Mouse (Mus musculus) liver, embryonic 11.5 days (tissue): ENCODE measurements around the gene Map3k7cl. TPM values are rescaled to one million over a fixed set of nuclear protein-coding genes. Genes with fewer than 3 reads are reported as not detected.

Experiments used
- ATAC-seq: fragments of 200-750 bp; cut with Nextera tagmentation; replicated peaks from 2 replicates; pipeline ENCODE4 v1.8.0; 2017; ENCODE audit warnings: moderate number of reproducible peaks, mild to moderate bottlenecking, moderate TSS enrichment, moderate library complexity; ENCODE audit not compliant: low FRiP score
- DNase-seq: peaks from one replicate; pipeline ENCODE4 v3.0.0-alpha.2; 2017; ENCODE audit warnings: low spot score
- H3K27ac ChIP-seq: fragments of 300-500 bp; sonication (generic); 2 replicates; pipeline ENCODE4 v1.5.1; 2014; ENCODE audit warnings: mild to moderate bottlenecking, low read depth, low read length, control low read depth
- H3K27me3 ChIP-seq: fragments of 300-500 bp; sonication (generic); replicated peaks from 2 replicates; pipeline ENCODE4 v1.6.1; 2014; ENCODE audit warnings: low read length, mixed read lengths; ENCODE audit not compliant: control insufficient read depth, insufficient read depth
- H3K36me3 ChIP-seq: fragments of 300-500 bp; sonication (generic); 2 replicates; pipeline ENCODE4 v1.6.1; 2014; ENCODE audit warnings: mild to moderate bottlenecking, low read length, moderate library complexity, mixed read lengths; ENCODE audit not compliant: control insufficient read depth, insufficient read depth
- H3K4me1 ChIP-seq: fragments of 300-500 bp; sonication (generic); replicated peaks from 2 replicates; pipeline ENCODE4 v1.6.1; 2014; ENCODE audit warnings: low read length, mixed read lengths; ENCODE audit not compliant: control insufficient read depth, insufficient read depth
- H3K4me2 ChIP-seq: fragments of 300-500 bp; sonication (generic); 2 replicates; pipeline ENCODE4 v1.6.1; 2014; ENCODE audit warnings: mild to moderate bottlenecking, control low read depth, moderate library complexity
- H3K4me3 ChIP-seq: fragments of 300-500 bp; sonication (generic); 2 replicates; pipeline ENCODE4 v1.5.1; 2014; ENCODE audit warnings: low read depth, low read length, control low read depth
- H3K9ac ChIP-seq: fragments of 300-500 bp; sonication (generic); 2 replicates; pipeline ENCODE4 v1.6.1; 2014; ENCODE audit warnings: low read depth, low read length, control low read depth
- H3K9me3 ChIP-seq: fragments of 300-500 bp; sonication (generic); 2 replicates; pipeline ENCODE4 v1.6.1; 2016; ENCODE audit warnings: low read length, inconsistent platforms, mixed read lengths; ENCODE audit not compliant: control insufficient read depth
- WGBS: fragments of 180-500 bp; shearing (Covaris S2); extraction: QIAGEN DNeasy Blood & Tissue Kit; methylation state at CpG from one replicate; pipeline ENCODE4 v1.1.7; 2014; 5-methylcytosine and 5-hydroxymethylcytosine counted together
- polyA plus RNA-seq: library from polyadenylated mRNA; unstranded; fragments of >200 nt; fragmentation: Nextera tagmentation; extraction: Ambion mirVana; gene quantifications from 2 replicates; pipeline ENCODE4 v1.2.1, GENCODE M21; 2014

Gene Map3k7cl
- polyA plus RNA-seq, 1 experiment from 2014 or later: not detected

DNA sequence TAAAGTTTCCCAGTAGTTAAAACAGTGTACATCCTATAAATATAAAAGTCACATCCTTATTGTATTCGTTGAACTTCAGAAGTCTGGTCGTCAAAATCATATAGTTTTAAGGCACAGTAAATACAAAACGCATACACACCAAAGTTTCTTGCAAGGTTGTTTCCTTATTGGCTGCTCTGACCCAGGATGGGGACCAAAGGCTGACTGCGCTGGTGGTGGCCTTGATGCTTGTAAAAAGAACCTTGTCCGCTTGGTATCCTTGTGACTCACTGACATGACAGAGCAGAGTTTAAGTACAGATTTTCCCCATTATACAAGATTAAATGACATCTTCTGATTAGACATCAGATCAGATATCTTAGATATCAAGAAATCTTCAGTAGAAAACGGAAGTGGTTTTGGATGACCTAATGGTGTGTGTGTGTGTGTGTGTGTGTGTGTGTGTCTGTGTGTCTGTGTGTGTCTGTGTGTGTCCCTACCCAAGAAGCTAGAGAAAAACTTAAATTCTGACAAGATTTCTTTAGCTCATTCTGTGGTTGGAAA is 82.2 kb downstream of the Map3k7cl start:
- H3K4me3 ChIP-seq: no peak overlapping the region
- no peak overlapping the region for H3K27ac ChIP-seq
- ATAC-seq (no peak), DNase-seq (no peak)
- WGBS: 84% methylated on average over 6 of the region's 6 CpGs
- H3K27me3 ChIP-seq: no peaks in the 10 kb centered on the region
- no peaks in the 10 kb centered on the region for H3K36me3 ChIP-seq
- H3K9ac ChIP-seq: no peak overlapping the region
- no peak overlapping the region for H3K4me2 ChIP-seq
- no peaks in the 10 kb centered on the region for H3K9me3 ChIP-seq
- no peaks in the 10 kb centered on the region for H3K4me1 ChIP-seq

- Histone ChIP-seq H3K27ac (no peak overlapping the region), H3K4me3 (no peak overlapping the region), H3K9ac (no peak overlapping the region), H3K4me1 (no peaks in the 10 kb centered on the region), H3K9me3 (no peaks in the 10 kb centered on the region), H3K27me3 (no peaks in the 10 kb centered on the region), H3K36me3 (no peaks in the 10 kb centered on the region), H3K4me2 (no peak overlapping the region)
- 65% methylated on average over 4 of the region's 4 CpGs for WGBS
- ATAC-seq: no peak
- no peak for DNase-seq
These were observed 82.7 kb downstream of the Map3k7cl start for GRCm38 (mm10) chr16:87635841-87636240.

- Histone ChIP-seq H3K4me3 (no peak overlapping the region), H3K4me2 (no peak overlapping the region), H3K9ac (no peak overlapping the region), H3K27me3 (no peaks in the 10 kb centered on the region), H3K9me3 (no peaks in the 10 kb centered on the region), H3K4me1 (no peaks in the 10 kb centered on the region), H3K36me3 (no peaks in the 10 kb centered on the region), H3K27ac (no peak overlapping the region)
- no peak for ATAC-seq
- WGBS: 34% methylated on average over 1 of the region's 1 CpGs
- DNase-seq: no peak
These were observed 85.0 kb downstream of the Map3k7cl start for GRCm38 (mm10) chr16:87638098-87638497.

DNA sequence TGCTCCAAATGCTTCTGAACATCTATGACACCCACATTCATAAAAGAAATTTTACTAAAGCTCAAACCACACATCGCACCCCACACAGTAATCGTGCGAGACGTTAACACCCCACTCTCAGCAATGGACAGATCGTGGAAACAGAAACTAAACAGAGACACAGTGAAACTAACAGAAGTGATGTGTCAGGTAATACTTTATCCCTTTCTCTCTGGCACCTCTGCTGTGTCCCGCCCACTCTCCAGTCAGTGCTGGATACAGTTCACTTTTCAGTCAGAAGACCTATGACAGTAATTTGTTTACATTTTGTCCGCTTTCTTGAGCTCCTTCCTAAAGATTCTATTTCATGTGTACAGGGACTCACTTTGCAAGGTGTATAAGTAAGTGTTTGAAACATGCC is 89.1 kb downstream of the Map3k7cl start:
- ATAC-seq (no peak), DNase-seq (no peak)
- H3K36me3 ChIP-seq: no peaks in the 10 kb centered on the region
- H3K27me3 ChIP-seq: no peaks in the 10 kb centered on the region
- H3K4me2 ChIP-seq: no peak overlapping the region
- H3K9me3 ChIP-seq: no peaks in the 10 kb centered on the region
- no peak overlapping the region for H3K4me3 ChIP-seq
- no peak overlapping the region for H3K27ac ChIP-seq
- H3K9ac ChIP-seq: no peak overlapping the region
- WGBS: 92% methylated on average over 7 of the region's 7 CpGs
- no peaks in the 10 kb centered on the region for H3K4me1 ChIP-seq

DNA sequence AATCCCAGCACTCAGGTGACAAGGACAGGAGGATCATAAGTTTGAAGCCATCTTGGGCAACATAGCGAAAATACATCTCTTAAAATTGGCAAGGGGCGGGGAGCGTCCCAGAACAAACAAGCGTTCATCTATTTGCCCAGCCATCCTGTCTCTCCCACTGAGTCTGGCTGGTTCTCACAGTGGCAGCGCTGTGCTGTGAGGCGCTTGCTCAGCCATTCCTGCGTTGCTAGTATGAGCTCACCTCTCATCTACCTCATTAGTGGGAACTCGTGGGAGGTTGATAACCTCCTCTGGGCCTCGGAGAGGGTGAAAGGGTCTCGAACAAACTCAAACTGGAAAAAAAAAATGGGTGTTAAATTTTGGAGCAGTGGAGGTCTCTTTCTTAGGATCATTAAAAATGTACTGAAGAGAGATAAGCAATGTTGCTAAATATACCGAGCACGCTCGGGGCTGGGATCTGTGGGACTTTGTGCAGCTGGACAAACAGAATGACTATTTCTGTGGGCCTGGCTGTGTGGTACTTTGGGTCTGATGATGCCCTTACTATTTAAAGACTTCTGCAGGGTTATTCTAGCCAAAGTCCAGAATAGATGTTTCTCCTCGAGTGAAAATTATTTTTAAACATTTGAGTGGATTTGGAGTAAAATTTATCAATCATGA is 91.1 kb downstream of the Map3k7cl start:
- Histone ChIP-seq H3K36me3 (no peaks in the 10 kb centered on the region), H3K4me1 (no peaks in the 10 kb centered on the region), H3K27me3 (no peaks in the 10 kb centered on the region), H3K9ac (no peak overlapping the region), H3K4me2 (no peak overlapping the region), H3K9me3 (no peaks in the 10 kb centered on the region), H3K4me3 (no peak overlapping the region), H3K27ac (no peak overlapping the region)
- ATAC-seq (no peak), DNase-seq (peak; percentile 30)
- WGBS: 58% methylated on average over 14 of the region's 14 CpGs

Other genes with a start within 250 kb of the Map3k7cl start
- gene N6amt1, start 199.1 kb upstream of the Map3k7cl start, polyA plus RNA-seq: 15.3 and 19.5 TPM in 2 replicates
- gene Ltn1, start 120.7 kb upstream of the Map3k7cl start, polyA plus RNA-seq: 26.3 and 30.3 TPM in 2 replicates
- gene Rwdd2b, start 112.8 kb upstream of the Map3k7cl start, polyA plus RNA-seq: 12.2 and 12.6 TPM in 2 replicates
- gene Usp16, start 98.6 kb upstream of the Map3k7cl start, polyA plus RNA-seq: 37.4 and 42.7 TPM in 2 replicates
- 614 and 690 TPM in 2 replicates for gene Cct8, start 57.5 kb upstream of the Map3k7cl start, polyA plus RNA-seq
- 10.6 and 11.1 TPM in 2 replicates for gene Bach1, start 145.6 kb downstream of the Map3k7cl start, polyA plus RNA-seq